Mouse (Mus musculus) lung, postnatal 25 days (tissue): ENCODE results near the gene Zbtb8b.
"Not testable (repeated sequence)": the region's sequence is repeated elsewhere in the genome, so short reads cannot be mapped to it uniquely, and the experiment has no call there.

Experiments used
- DNase-seq: peaks from one replicate; pipeline ENCODE4 v3.0.0; 2022; ENCODE audit warnings: low spot score

The Zbtb8b gene

DNA sequence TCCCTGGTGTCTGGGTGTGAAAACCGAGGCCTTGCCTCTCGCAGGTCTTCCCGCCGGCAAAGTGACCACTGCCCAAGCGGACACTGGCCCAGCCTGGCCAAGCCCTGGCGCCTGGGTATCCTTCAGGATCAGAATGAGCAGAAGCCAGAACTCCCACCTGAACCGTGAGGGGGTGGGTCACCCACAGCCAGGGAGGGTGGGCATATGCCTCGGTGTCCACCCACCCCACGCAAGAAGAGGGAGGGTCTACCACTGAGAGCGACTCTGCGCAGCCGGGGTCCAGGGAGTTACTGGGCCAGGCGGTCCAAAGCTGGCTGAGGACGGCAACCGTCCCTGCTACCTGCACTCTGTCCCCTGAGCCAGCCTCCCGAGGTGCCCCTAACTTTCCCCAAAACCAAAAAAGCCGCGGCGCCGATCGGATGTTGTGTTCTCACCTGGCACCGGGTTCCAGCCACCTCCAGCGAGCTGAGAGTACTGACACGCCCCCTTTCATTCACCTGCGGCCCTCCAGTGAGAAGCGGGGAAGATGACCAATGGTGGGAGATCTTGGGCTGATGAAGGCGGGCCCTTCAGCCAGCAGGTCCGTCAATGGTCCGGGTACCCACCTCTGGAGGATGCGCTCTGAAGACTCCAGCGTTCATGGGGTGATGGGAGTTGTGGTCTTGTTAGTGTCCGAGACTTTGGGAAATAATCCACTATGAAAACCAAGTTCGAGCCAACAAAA, at the start of gene Zbtb8b:
Zbtb8b (minus strand) TSS at position 514 of the 724 bp plus-strand sequence.
- DNase-seq = peak; percentile 69

DNA sequence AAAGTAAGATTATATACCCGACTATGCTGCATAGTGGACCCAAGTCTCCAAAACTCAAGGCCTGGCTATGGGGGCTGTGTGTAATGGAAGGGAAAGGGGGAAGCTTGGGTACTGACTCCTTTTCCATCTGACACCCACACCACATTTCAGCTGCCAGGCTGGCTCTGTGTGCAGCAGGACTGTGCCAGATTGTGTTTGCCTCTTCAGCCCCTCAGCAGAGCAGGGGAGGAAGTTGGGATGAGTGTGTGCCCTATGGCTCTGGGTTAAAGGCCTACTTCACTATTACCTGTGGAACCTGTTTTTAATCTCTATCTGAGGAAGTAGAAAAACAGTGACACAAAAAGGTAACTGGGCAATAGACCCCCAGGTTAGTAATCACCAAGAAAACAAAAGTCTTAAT, 40.4 kb upstream of the Zbtb8b start:
- no peak for DNase-seq

DNA sequence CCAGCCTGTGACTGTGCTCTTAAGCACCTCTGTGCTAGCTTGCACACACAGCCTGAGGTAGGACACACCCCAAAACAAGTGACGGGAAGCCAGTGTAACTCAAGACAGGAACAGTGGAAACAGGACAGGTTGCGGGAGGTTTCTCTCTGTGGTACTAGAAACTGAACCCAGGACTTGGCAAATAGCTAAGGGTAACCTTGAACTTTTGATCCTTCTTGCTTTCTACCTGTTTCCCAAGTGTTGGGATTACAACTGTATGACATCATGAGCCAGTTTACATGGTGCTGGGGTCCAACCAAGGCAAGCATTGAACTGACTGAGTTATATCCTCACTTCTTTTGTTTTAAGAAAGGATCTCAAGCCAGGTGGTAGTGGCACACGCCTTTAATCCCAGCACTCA, 39.2 kb upstream of the Zbtb8b start:
- no peak for DNase-seq

DNA sequence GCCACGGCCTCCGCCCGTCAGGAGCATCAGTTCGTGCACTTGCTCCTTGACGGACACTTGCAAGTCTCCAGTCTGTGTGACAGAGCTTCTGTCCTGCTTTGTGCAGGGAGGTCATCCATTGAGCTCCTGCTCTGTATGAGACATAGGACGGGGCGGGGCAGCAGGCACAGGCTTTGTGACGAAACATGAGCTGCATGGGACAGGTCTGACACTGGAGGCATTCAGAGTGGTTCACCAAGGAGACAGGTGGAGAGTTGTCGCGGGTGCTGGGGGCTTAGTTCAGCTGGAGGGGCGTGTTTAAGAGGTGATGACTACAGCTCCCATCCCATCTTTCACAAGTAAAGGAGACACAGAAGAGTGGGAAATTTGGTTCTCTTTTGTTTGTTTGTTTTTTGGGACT, 35.4 kb upstream of the Zbtb8b start:
- no peak for DNase-seq

DNA sequence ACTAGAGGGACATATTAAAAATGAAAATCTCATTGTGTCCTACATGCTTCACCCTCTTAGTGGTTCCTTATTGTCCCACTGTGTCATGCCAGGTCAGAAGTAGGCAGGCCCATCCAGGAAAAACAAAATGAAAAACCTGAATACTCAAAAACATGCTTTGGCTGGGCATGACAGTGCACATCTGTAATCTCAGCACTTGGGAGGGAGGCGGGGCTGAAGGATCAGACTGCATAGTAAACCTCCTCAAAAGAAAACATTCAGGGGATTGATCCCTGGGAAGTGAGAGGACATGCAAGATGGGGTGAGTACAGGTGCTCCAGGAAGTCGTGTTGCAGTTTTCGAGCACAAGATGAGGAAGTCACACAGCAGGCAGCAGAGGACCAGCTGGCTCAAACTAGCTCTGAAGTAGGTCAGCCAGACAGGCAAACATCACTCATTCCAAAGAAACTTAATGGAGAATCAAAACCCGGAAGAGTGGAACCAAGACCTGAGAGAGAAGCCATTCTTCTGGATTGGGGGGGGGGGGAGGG, 23.7 kb upstream of the Zbtb8b start:
- DNase-seq = no peak

DNA sequence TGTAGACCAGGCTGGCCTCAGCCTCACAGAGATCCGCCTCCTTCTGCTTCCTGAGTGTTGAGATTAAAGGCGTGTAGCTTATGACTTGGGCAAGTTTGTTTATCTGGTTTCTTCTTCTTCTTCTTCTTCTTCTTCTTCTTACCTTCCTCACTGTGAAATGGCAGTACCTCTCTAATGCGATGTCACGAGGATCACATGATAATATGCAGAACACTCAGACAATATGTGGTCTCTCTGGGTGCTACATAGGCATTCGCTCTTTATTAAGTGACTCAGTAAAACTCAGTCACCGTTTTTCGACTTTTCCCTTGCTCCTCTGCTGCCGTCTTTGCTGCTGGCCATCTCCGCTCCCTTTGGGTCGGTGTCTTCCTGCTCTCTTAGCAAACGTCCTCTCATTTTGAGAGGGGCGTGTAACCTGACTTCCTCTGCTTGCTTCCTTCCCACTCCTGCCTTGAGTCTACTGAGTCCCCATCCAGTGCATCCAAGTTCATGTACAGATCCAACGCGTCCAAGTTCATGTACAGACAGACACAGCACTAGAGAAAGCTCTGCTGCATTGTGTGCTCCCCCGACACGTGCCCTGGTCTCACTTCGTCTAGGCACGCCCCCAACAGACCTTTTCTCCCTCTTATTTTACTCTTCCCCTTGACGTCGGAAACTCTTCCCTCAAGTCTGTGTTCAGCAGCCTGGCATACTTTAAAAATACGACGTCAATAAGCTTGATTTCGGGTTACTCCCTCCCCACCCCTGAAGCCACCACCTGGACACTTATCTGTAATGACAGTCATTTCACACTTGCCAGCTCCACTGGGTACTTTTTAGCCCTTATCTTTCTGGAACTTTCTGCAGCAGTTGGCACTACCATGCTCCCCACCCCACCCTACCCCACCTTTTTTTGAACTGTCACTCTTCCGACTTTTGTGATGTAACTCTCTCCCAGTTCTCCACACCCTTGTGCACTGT, 22.7 kb upstream of the Zbtb8b start:
- no peak for DNase-seq

DNA sequence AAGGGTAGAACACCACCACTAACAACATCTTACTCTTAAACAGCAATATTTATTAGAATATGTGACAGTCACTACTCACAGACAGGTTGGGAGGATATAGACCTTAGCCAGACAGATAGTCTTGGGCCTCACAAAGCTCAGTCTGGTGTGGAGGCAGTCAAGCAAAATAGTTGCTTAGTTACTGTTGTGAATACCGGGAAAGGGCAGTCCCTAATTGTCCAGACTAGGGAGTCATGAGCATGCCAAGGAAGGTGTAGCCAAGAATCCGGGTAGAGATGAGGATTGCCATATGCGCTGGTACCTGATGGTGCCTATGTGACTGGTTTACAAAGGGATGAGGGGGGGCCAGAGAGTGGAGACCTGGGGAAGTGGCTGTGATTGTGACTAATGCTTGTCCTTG, 21.5 kb upstream of the Zbtb8b start:
- no peak for DNase-seq

DNA sequence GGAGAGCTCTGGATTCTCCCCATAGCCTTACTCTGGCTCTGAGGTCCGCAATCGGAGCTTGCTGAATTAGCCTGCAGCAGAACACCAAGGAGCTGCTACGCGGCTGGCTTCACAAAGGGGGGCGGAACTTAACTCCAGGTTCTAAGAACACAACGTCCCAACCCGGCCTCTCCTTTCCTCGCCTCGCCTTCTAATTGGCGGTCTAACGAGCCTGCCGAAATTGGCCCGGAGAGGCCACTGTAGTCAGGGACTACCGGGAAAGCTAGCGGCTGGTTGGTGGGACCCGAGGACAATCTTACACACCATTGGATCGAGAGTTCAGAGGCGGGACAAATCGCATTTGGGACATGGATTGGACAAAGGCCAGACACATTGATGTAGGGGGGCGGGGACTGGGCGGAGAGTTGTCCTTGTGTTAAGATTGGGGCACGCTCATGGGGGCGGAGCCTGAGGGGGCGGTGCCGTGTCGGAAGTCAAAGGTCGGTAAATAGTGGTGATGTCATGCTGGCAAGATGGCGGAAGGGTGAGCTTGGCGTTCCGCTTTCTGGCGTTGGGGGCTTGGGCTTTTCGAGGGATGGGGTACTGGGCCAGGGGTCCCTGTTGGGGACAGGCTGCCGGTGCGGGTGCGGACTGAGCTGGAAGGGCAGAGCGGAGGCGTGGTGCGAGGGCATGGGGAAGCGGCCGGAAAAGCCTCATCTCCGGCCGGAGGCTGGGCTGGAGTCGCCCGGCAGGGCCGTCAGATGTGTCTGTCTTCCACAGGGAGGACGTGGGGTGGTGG, 20.7 kb upstream of the Zbtb8b start, which contains the start of gene Bsdc1:
Bsdc1 (plus strand) TSS at position 399 of the 778 bp plus-strand sequence.
- DNase-seq = peak; percentile 100

DNA sequence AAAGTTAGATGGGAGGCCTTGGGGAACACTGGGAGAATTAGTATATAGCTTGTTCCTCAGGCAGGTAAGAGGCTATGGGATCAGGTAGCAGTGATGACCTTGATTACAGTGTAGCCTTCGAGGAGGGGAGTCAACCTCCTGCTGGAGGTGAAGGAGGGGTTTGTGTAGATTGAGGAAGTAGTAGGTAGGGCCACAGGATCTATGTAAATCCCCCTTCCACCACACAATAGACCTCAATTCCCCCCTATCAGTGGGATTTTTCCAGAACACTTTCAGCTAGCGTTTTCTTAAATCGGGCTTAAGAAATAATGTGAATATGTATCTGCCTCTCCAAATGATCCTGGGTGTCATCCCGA, 20.2 kb upstream of the Zbtb8b start:
- DNase-seq = no peak

DNA sequence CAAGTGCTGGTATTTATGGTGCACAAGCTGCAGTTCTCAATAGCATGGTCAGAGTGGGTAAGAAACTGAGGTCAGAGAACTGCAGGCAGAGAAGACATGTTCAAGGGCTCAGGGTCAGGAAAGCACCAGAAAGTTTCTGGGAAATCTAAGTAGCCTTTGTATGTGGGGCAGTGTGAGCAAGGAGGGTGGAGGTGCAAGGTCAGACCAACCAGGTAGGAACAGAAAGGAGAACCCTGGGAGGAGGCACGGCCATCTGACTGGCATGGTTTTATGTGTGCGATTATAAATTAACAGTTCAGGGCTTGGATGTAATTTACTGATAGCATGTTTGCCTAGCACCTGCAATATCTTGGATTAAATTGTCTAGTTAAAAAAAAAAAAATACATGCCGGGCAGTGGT, 19.1 kb upstream of the Zbtb8b start:
- DNase-seq = no peak

DNA sequence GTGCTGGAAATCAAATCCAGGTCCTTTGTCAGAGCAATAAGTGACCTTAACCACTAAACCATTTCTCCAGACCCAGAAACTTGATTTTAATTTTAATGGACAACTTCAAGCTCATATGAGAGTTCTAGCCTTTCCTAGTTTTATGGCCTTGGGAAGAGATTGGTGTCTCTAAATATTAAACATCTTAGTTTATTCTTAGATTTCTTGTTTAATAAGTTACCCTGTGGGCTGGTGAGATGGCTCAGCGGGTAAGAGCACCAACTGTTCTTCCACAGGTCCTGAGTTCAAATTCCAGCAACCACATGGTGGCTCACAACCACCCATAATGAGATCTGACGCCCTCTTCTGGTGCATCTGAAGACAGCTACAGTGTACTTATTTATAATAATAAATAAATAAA, 16.7 kb upstream of the Zbtb8b start:
- not testable (repeated sequence) for DNase-seq

DNA sequence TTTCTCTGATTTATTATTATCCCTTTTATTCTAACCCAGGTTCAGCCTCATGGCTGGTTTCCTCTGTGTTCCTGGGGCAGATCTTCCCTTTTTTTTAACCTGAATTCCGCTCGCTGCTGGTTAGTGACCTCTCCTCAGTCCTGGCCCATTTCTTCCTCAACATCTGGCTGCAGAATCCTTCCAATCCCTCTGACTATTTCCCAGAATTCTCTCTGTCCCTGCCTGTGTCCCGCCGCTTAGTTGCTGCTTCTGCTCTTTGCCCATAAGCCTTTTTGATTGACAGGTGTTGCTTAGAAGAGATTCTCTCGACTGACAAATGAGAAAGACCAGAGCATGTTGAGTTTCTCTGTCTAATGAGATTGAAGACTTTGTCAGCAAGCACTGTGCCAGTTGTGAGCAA, 15.5 kb upstream of the Zbtb8b start:
- no peak for DNase-seq

DNA sequence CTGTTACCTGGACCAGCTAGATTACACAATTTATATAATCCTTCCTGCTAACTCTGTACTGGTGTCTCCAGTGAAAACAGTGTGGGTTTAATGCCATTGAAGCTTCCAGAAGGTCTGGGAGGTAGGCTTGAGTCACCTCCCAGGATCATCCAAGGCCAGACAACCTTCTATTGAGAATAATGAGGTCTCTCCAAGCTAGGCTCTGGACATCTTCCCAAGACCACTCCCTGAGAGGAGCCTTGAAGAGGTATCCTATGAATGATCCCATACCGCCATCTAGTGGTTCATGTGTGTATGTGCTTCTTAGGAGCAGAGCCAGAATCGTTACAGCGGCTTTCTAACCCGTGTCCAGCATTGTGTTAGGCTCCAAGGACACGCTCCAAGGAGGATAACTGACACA, 14.6 kb upstream of the Zbtb8b start:
- DNase-seq = peak; percentile 85

DNA sequence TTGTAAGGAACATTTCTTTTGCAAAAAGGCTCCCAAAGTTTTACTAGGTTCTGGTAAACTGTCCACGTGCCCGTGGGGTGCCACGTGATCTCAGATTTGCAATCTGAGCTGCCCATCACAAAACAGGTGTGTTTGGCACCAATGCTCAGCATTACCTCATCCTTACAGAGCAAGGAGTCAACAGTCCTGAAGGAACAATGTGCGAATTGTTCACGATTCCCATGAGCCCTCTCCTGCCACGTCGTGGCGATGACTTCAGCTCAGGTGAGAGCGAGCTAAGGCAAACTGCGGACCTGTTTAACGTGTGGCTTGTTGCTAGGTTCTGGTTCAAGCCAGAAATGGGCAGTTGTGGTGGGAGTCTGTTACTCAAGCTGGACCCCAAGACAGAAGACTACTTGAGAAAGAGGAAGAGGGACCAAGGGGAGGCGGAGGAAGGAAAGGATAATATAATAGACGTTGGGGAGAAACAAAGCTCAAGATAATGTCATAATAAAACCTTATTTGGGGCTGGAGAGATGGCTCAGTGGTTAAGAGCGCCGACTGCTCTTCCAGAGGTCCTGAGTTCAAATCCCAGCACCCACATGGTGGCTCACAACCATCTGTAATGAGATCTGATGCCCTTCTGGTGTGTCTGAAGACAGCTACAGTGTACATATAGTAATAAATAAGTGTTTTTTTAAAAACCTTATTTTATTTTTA, 11.0 kb upstream of the Zbtb8b start:
- no peak for DNase-seq

DNA sequence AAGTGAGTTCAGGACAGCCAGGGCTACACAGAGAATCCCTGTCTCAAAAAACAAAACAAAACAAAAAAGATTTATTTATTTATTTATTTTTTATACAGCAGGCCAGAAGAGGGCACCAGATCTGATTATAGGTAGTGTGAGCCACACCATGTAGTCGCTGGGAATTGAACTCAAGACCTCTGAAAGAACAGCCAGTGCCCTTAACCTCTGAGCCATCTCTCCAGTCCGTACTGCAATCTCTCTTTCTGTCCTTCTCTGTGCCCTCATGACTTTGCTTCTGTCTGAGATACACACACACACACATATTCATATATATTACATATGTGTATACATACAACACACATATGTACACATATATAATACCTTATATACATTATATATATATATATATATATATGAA, 10.2 kb upstream of the Zbtb8b start:
- no peak for DNase-seq

DNA sequence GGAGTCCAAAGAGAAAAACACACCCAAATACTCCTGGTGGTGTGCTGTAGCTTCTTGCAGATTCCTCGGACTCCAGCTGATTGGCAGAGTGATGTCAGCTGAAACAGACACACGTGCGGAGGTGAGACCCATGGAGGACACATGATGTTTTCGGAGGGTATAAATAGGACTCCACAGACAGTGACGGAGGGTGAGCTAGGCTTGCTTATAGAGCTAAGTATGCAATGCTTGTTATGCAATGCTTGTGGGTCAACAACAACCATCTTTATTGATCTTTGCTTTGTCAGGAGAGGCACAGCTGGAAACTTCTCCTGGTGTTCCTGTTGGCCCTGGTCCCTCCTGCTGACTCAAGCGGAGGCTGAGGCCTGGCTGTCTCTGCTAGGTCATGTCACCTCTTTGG, 8.1 kb upstream of the Zbtb8b start:
- no peak for DNase-seq

DNA sequence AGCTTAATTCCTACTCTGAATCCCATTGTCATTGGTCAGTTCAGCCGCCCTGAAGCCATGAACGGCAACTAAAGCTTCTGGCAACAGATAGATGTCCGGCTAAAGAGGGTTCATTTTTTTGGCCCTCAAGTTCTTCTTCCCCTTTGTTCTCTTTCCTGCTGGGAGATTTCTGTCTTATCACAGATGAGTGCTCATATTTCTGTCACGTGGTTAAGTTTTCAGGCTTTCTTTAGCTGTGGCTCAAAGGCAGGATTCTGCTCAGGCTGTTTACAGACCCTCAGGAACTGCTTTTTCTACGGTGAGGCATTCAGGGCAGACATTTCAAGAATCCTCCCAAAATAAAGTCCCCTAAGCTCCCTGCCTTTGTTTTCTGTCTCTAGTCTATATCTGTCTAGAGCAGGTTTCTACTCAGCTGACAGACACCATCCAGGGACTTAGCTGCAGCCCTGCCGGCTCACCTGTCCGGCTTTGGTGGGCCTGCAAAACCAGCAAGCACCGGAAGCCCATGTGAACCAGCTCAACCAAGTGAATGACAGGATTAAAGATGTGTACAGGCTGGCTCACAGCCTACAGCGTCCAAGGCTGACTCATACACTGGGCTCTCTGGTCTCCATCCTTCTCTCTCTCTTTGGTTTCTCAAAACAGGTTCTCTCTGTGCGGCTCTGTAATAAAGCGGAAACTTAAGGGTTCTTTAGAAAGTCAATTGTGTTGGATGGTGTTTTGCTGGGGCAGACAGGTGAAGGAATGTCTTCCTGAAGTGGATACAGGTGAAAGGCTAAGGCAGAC, 7.3 kb upstream of the Zbtb8b start:
- DNase-seq = no peak

DNA sequence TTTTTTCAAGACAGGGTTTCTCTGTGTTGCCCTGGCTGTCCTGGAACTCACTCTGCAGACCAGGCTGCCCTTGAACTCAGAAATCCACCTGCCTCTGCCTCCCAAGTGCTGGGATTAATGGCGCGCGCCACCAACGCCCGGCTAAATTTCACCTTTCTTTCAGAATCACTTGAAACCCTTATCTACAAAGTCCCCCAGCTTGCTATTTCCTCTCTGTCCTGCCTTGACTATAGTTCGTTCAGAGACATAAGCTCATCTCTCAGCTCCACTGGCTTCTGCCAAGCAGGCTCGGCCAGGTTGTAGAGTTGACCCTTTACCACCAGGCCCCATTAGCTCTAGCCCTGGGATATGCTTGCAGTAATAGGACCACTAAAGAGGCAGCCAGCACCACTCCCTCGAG, 6.7 kb upstream of the Zbtb8b start:
- no peak for DNase-seq

DNA sequence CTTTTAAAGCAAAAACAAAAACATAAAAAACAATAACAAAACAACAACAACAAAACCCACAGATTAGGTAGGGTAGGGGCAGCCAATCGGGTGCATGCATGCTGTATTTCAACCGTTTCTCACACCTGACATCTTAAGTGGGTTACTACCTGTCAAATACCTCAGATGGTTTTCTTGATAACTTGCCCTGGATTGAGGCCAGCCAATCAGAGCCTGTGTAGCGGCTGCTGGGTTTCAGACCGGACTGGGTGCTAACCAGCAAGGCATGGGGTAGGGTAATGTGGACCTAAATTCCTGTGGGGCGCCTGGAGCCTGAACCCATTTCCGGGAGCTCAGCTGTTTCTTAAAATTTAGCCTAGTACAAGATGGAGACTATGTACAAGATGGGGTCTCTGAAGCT, 492 bp upstream of the Zbtb8b start:
- no peak for DNase-seq

DNA sequence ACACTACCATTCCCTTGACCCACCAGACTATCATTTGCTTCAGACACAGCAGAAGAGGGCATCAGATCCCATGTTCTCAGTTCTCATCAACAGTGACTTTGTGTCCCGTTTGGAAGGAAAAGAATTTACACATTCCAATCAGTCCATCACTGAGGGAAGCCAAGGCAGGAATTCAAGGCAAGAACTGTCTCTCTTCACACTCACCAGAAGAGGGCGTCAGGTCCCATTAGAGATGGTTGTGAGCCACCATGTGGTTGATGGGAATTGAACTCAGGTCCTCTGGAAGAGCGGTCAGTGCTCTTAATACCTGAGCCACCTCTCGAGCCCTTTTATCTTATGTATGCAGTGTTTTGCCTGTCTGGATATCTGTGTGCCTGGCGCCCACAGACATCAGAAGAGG, 22.3 kb downstream of the Zbtb8b start:
- DNase-seq = no peak

DNA sequence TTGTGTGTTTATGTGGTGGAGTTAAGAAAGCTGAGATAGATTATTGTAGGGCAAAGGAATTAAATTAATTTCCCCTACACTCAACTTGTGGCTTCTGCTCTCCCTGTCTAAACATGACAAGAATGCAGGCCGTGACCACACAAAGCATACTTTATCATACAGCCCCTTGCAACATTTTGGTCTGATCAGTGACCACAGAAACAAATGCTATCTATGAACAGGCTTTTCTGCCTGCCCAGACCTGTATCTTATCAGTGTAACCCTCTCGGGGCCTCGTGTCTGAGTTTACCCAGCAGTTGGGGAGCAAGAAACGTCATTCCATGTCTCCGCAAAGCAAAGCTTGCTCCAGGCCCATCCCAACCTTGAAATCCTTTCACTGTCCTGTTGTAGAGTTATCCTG, 24.2 kb downstream of the Zbtb8b start:
- no peak for DNase-seq
